Mouse (Mus musculus): ENCODE data around the gene Fam193b.

The Fam193b gene

GRCm38 (mm10) chr13:55548426-55548825 is 22.5 kb downstream of the Fam193b start:
- TF ChIP-seq GATA4 (IDR thresholded peaks at IDR 0.05; ENCODE audit: insufficient replicate concordance, low read length) = no peak

- no peak for TF ChIP-seq GATA4 (IDR thresholded peaks at IDR 0.05; ENCODE audit: insufficient replicate concordance, low read length)
Measured at GRCm38 (mm10) chr13:55547916-55548315, 23.0 kb downstream of the Fam193b start.

- no peak for TF ChIP-seq GATA4 (IDR thresholded peaks at IDR 0.05; ENCODE audit: insufficient replicate concordance, low read length)
Measured at GRCm38 (mm10) chr13:55544792-55545191, 26.1 kb downstream of the Fam193b start.

GRCm38 (mm10) chr13:55543447-55543846 is 27.5 kb downstream of the Fam193b start:
- no peak for TF ChIP-seq GATA4 (IDR thresholded peaks at IDR 0.05; ENCODE audit: insufficient replicate concordance, low read length)

GRCm38 (mm10) chr13:55542891-55543290 is 28.0 kb downstream of the Fam193b start:
- no peak for TF ChIP-seq GATA4 (IDR thresholded peaks at IDR 0.05; ENCODE audit: insufficient replicate concordance, low read length)

GRCm38 (mm10) chr13:55540933-55541332 is 30.0 kb downstream of the Fam193b start:
- no peak for TF ChIP-seq GATA4 (IDR thresholded peaks at IDR 0.05; ENCODE audit: insufficient replicate concordance, low read length)

GRCm38 (mm10) chr13:55536194-55537175 is 34.4 kb downstream of the Fam193b start, which contains the start of gene Ddx41:
Ddx41 (minus strand) TSS chr13:55536658.
- TF ChIP-seq GATA4 (IDR thresholded peaks at IDR 0.05; ENCODE audit: insufficient replicate concordance, low read length) = peak; percentile 99

GRCm38 (mm10) chr13:55535796-55536193 is 35.1 kb downstream of the Fam193b start:
- no peak for TF ChIP-seq GATA4 (IDR thresholded peaks at IDR 0.05; ENCODE audit: insufficient replicate concordance, low read length)

GRCm38 (mm10) chr13:55535191-55535590 is 35.7 kb downstream of the Fam193b start:
- TF ChIP-seq GATA4 (IDR thresholded peaks at IDR 0.05; ENCODE audit: insufficient replicate concordance, low read length) = no peak

GRCm38 (mm10) chr13:55529198-55529915 is 41.6 kb downstream of the Fam193b start, which contains the start of gene Dok3:
Dok3 (minus strand) TSS chr13:55529296.
- TF ChIP-seq GATA4 (IDR thresholded peaks at IDR 0.05; ENCODE audit: insufficient replicate concordance, low read length) = no peak

- no peak for TF ChIP-seq GATA4 (IDR thresholded peaks at IDR 0.05; ENCODE audit: insufficient replicate concordance, low read length)
Measured at GRCm38 (mm10) chr13:55527834-55528772, 42.8 kb downstream of the Fam193b start.

GRCm38 (mm10) chr13:55527212-55527611 is 43.7 kb downstream of the Fam193b start:
- TF ChIP-seq GATA4 (IDR thresholded peaks at IDR 0.05; ENCODE audit: insufficient replicate concordance, low read length) = no peak

GRCm38 (mm10) chr13:55525733-55526553 is 45.0 kb downstream of the Fam193b start:
- no peak for TF ChIP-seq GATA4 (IDR thresholded peaks at IDR 0.05; ENCODE audit: insufficient replicate concordance, low read length)
